Mouse (Mus musculus) midbrain, embryonic 12.5 days (tissue): Measurements from ENCODE around the gene Lin7a. TPM values are rescaled to one million over a fixed set of nuclear protein-coding genes. Genes with fewer than 3 reads are reported as not detected.

ENCODE experiments used
- ATAC-seq: fragments of 200-750 bp; cut with Nextera tagmentation; 2 replicates; pipeline ENCODE4 v1.8.0; 2017; ENCODE audit warnings: low read depth, moderate TSS enrichment, moderate library complexity; ENCODE audit not compliant: low FRiP score
- H3K27ac ChIP-seq: fragments of 300-500 bp; sonication (generic); replicated peaks from 2 replicates; pipeline ENCODE4 v1.5.1; 2016; ENCODE audit warnings: mild to moderate bottlenecking
- H3K27me3 ChIP-seq: fragments of 300-500 bp; sonication (generic); 2 replicates; pipeline ENCODE4 v1.6.1; 2016; ENCODE audit warnings: mild to moderate bottlenecking
- H3K36me3 ChIP-seq: fragments of 300-500 bp; sonication (generic); 2 replicates; pipeline ENCODE4 v1.6.1; 2016
- H3K4me1 ChIP-seq: fragments of 300-500 bp; sonication (generic); 2 replicates; pipeline ENCODE4 v1.6.1; 2016
- H3K4me2 ChIP-seq: fragments of 300-500 bp; sonication (generic); replicated peaks from 2 replicates; pipeline ENCODE4 v1.6.1; 2016; ENCODE audit warnings: mild to moderate bottlenecking, moderate library complexity
- H3K4me3 ChIP-seq: fragments of 300-500 bp; sonication (generic); 2 replicates; pipeline ENCODE4 v1.5.1; 2016; ENCODE audit warnings: mild to moderate bottlenecking
- H3K9ac ChIP-seq: fragments of 300-500 bp; sonication (generic); replicated peaks from 2 replicates; pipeline ENCODE4 v1.6.1; 2016; ENCODE audit warnings: mild to moderate bottlenecking, moderate library complexity
- H3K9me3 ChIP-seq: fragments of 300-500 bp; sonication (generic); 2 replicates; pipeline ENCODE4 v1.6.1; 2016; ENCODE audit warnings: mild to moderate bottlenecking
- WGBS: fragments of 180-500 bp; shearing (Covaris S2); methylation state at CpG from one replicate; pipeline ENCODE4 v1.1.7; 2016; 5-methylcytosine and 5-hydroxymethylcytosine counted together
- polyA plus RNA-seq: library from polyadenylated mRNA; unstranded; fragments of >200 nt; fragmentation: Nextera tagmentation; extraction: Ambion mirVana; gene quantifications from 2 replicates; pipeline ENCODE4 v1.2.1, GENCODE M21; 2016

Gene Lin7a
- polyA plus RNA-seq, 1 experiment from 2014 or later: 15.4 TPM

DNA sequence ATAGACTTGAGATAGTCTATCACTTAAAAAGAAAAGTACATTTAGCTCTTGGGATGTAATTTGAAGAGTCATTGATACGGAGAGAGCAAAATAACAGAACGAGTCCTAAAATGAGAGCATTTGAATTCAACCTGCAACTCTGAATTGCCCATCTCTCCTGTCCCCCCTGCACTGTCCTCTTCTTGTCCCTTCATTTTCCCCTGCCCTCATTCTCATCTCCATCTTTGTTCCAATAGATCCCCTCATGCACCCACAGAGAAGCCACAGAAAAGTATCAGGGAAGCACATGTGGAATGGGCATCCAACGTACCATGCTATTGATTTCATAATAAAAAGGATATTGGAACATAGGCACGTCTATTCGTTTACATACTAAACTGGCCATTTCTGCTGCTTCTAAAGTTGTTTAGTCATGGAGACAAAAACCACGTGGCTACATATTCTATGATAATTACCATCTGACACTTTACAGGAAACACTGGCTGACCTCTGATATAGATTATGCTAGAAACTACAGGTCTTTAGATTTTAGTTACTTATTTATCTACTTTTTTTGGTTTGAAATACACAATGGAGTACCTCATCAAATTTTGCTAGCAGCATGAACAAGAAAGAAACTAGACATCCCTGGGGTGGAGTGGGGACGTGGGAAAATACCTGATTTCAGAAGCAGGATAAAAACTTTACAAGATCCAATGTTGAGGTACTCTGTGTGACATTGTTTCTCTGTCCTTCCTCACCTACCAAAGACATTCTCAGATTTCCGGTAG lies 41.2 kb upstream of the Lin7a start:
- Histone ChIP-seq H3K4me3 (no peak overlapping the region), H3K9ac (no peak overlapping the region), H3K4me2 (no peak overlapping the region), H3K9me3 (no peaks in the 10 kb centered on the region), H3K27ac (no peak overlapping the region), H3K36me3 (no peaks in the 10 kb centered on the region), H3K27me3 (no peaks in the 10 kb centered on the region), H3K4me1 (no peaks in the 10 kb centered on the region)
- ATAC-seq: no peak
- WGBS: 87% methylated on average over 8 of the region's 8 CpGs

DNA sequence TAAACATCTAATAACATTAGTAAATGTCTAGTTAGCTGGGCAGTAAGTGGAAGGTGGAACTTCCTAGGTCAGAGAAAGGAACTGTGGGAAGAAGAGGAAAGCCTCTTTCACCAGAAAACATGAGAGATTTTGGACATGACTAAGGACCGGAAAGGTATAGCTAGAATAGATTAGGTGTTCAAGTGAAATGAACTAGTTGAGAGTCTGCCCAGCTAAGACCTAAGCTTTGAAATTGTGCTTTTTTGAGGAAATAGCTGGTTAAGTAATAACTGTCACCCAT lies 40.7 kb upstream of the Lin7a start:
- H3K4me1 ChIP-seq: no peaks in the 10 kb centered on the region
- no peaks in the 10 kb centered on the region for H3K9me3 ChIP-seq
- no peak overlapping the region for H3K4me3 ChIP-seq
- H3K27me3 ChIP-seq: no peaks in the 10 kb centered on the region
- ATAC-seq: no peak
- no peaks in the 10 kb centered on the region for H3K36me3 ChIP-seq
- H3K9ac ChIP-seq: no peak overlapping the region
- H3K27ac ChIP-seq: no peak overlapping the region
- no peak overlapping the region for H3K4me2 ChIP-seq
- 91% methylated on average over 1 of the region's 1 CpGs for WGBS

DNA sequence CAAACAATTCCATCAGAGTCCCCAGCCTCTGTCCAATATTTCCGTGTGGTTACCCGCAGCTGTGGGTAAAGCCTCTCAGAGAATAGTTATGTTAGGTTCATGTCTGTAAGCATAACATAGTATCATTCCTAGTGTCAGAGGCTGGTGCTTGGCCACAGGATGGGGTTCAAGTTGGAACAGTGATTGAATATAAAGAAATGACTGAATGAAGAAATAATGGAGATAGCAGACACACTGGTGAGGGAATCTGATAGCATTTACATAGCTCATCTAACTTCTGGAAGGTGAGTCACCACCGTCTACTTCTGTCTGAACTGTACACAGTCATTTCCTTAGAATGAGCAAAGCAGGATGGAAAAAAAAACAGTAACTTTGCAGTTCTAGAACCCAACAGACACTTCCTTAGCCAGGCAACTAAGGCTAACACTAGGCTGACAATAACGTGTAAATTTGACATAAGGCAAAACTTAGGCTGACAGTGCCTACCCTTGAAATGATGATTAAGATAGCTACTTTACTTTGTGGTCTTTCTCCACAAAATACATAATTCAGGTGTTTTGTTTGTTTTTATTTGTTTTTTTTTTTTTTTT lies 40.0 kb upstream of the Lin7a start:
- no peak overlapping the region for H3K9ac ChIP-seq
- H3K27ac ChIP-seq: no peak overlapping the region
- no peaks in the 10 kb centered on the region for H3K27me3 ChIP-seq
- no peak overlapping the region for H3K4me2 ChIP-seq
- H3K9me3 ChIP-seq: no peaks in the 10 kb centered on the region
- no peak for ATAC-seq
- no peak overlapping the region for H3K4me3 ChIP-seq
- no peaks in the 10 kb centered on the region for H3K36me3 ChIP-seq
- H3K4me1 ChIP-seq: no peaks in the 10 kb centered on the region
- 92% methylated on average over 4 of the region's 4 CpGs for WGBS

DNA sequence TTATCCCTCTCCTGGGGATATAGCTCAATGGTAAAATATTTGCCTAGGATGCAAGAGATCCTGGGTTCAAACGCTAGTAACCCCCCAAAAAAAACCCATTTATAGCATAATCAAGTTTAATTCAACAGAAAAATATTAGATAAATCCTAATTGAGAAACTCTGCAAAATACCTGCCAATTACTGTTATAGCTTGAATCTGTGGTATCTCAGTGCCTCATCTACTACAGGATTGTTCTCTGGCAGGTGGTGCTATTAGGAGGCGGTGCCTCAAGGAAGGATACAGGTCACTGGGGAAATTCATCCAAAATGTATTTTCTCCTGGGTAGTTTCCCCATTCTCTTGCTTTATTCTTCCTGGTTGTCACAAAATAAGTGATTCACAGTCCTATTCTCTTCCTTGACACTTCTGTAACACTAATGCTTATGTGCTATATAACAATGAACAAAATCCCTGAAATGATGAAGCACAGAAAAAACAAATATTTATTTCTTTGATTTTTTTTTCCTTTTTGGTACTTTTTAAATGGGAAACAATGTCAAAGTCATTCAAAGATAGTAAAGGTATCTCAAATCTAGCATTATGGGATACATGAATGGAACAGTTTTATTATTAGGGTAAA lies 38.9 kb upstream of the Lin7a start:
- WGBS: 93% methylated on average over 2 of the region's 2 CpGs
- no peaks in the 10 kb centered on the region for H3K4me1 ChIP-seq
- no peak for ATAC-seq
- no peaks in the 10 kb centered on the region for H3K27me3 ChIP-seq
- H3K36me3 ChIP-seq: no peaks in the 10 kb centered on the region
- H3K27ac ChIP-seq: no peak overlapping the region
- no peaks in the 10 kb centered on the region for H3K9me3 ChIP-seq
- no peak overlapping the region for H3K4me2 ChIP-seq
- no peak overlapping the region for H3K4me3 ChIP-seq
- H3K9ac ChIP-seq: no peak overlapping the region

DNA sequence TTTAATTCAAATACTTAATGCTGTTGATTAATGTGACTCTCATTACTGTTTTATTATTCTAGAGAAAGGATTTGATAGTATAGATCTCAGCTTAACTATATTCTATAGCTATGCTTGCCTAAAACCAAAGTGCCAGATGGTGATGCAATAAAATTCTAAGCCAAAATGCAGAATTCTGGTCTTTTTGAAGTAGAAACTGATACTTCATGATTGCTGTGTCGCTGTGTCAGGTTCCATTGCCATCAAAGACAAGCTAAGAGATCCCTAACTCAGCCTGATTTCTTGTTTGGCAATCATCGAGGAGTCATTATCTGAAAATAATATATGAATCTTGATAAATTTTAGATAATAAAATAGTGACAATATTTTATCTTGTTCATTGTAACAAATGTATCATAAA lies 38.3 kb upstream of the Lin7a start:
- Histone ChIP-seq H3K4me2 (no peak overlapping the region), H3K9me3 (no peaks in the 10 kb centered on the region), H3K36me3 (no peaks in the 10 kb centered on the region), H3K9ac (no peak overlapping the region), H3K27ac (no peak overlapping the region), H3K27me3 (no peaks in the 10 kb centered on the region), H3K4me3 (no peak overlapping the region), H3K4me1 (no peaks in the 10 kb centered on the region)
- 94% methylated on average over 2 of the region's 2 CpGs for WGBS
- ATAC-seq: no peak

DNA sequence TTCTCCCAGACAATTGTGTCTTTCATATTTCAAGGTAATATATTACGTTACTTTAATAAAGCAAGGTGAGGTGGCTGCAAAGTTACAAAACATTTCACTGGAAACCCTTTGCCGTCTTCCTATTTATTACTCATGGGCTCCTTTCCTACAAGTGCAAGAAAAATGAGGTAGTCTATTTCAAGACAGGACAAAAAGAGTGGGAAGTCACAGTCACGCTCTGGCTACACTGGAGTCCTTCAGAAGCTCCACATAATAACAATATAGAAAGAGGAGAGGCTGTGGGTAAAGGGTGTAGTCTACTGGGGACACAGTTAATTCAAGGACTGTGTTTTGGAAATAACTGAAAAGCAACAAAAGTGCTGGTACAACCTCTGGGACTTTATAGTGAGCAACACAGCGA lies 37.7 kb upstream of the Lin7a start:
- Histone ChIP-seq H3K4me3 (no peak overlapping the region), H3K36me3 (no peaks in the 10 kb centered on the region), H3K9me3 (no peaks in the 10 kb centered on the region), H3K4me1 (no peaks in the 10 kb centered on the region), H3K27ac (no peak overlapping the region), H3K4me2 (no peak overlapping the region), H3K27me3 (no peaks in the 10 kb centered on the region), H3K9ac (no peak overlapping the region)
- no peak for ATAC-seq
- WGBS: 82% methylated on average over 4 of the region's 4 CpGs

DNA sequence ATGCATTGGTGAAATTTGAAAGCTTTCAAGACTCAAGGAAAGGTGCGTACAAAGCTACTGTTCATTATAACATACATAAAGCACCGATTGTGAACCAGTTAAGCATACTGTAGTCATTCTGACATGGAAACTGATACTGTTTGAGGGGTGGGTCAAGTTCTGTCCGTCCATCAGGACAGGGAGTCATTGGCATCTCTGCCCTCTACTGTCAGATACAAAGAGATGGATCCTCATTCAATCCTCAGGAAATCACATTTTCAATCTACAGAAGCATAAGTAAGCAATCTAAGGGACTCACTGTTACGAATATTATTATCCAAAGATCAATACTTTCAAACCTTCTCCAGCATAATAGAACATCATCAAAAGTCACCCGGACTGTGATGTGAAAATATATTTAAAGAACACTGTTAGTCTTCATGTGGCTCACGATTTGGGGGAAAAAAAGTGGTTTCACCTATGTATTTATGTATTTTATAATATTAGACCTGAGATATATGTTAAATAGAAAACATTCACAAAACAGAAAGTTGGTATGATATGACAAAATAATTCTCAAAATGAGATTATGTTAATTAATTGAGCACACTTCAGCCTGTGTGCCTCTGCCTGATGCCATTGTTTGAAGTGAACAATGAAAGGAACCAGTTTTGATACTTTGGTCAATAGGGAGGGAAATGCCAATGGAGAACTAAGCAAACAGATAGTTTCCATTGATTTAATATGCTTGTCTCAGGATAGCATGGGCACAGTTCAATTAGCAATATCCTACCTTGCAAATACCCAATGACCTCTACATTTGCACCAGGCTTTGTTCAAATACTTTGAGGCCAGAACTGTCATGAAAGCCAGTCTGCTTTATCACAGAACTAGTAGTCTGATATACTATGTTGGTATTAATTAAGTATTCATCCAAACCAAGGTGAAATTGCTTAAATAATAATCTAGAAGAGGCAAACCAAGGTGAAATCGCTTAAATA lies 36.8 kb upstream of the Lin7a start:
- Histone ChIP-seq H3K36me3 (no peaks in the 10 kb centered on the region), H3K9me3 (no peaks in the 10 kb centered on the region), H3K27me3 (no peaks in the 10 kb centered on the region), H3K9ac (no peak overlapping the region), H3K4me3 (no peak overlapping the region), H3K27ac (no peak overlapping the region), H3K4me1 (no peaks in the 10 kb centered on the region), H3K4me2 (no peak overlapping the region)
- no peak for ATAC-seq
- WGBS: 86% methylated on average over 7 of the region's 7 CpGs

DNA sequence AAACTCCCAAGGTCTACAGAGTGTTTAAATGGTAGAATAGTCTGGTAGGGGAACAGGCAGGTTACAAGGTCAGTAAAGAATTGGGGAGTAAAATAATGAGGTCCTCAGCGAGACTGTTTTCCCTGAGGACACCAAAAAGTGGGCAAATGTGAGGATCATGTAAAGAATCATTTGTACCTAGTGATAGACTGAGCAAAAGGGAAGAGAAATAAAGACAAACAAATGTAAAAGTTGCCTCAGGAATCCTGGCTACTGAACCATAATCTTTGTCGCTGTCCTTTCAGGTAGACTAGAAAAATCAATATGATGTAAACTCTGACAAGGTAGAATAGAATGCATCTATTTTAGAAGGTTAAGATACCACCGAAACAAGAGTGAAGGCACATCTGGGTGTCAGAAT lies 36.0 kb upstream of the Lin7a start:
- no peaks in the 10 kb centered on the region for H3K36me3 ChIP-seq
- H3K4me2 ChIP-seq: no peak overlapping the region
- WGBS: 87% methylated on average over 3 of the region's 3 CpGs
- H3K9me3 ChIP-seq: no peaks in the 10 kb centered on the region
- H3K4me3 ChIP-seq: no peak overlapping the region
- ATAC-seq: no peak
- H3K4me1 ChIP-seq: no peaks in the 10 kb centered on the region
- H3K27ac ChIP-seq: no peak overlapping the region
- no peaks in the 10 kb centered on the region for H3K27me3 ChIP-seq
- no peak overlapping the region for H3K9ac ChIP-seq

DNA sequence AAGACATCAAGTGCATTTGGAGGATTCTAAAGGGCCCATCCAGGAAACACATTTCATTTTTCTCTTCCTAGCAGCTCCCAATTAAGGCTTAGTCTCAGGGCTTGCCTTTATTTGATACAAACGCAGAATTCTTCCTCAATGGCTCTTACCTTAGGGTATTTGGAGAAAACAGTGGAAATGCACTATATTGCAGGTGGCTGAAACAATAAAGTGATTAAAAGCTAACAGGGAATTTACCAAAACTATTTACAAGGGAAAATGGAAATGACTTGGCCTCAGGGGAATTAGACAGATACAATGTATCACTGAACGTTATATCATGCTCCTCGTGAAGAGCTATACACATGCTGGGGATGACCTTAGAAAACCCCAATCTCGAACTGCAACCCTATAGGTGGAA lies 35.3 kb upstream of the Lin7a start:
- no peak overlapping the region for H3K4me3 ChIP-seq
- no peak for ATAC-seq
- WGBS: 76% methylated on average over 4 of the region's 4 CpGs
- H3K36me3 ChIP-seq: no peaks in the 10 kb centered on the region
- H3K4me1 ChIP-seq: no peaks in the 10 kb centered on the region
- no peak overlapping the region for H3K9ac ChIP-seq
- no peak overlapping the region for H3K4me2 ChIP-seq
- no peaks in the 10 kb centered on the region for H3K9me3 ChIP-seq
- H3K27me3 ChIP-seq: no peaks in the 10 kb centered on the region
- H3K27ac ChIP-seq: no peak overlapping the region

DNA sequence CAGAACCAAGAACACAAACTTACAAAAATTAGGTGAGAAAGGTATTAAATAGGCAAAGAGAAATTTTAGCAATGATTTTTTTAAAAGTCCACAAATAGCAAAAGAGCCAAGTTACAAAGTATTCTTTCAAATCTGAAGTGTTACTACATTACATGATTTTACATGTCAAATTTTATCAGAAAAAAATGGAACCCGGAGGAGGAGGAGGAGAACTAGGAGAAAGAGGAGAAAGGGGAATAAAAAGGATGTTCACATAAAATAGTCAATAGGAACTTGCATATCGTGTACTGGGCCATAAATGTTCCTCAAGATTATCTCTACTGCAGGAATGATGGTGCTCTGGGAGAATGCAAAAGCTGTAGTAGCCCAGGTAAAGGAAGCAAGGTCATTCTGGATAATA lies 34.4 kb upstream of the Lin7a start:
- no peaks in the 10 kb centered on the region for H3K9me3 ChIP-seq
- no peak overlapping the region for H3K9ac ChIP-seq
- H3K36me3 ChIP-seq: no peaks in the 10 kb centered on the region
- H3K4me2 ChIP-seq: no peak overlapping the region
- H3K4me1 ChIP-seq: no peaks in the 10 kb centered on the region
- no peak for ATAC-seq
- no peak overlapping the region for H3K4me3 ChIP-seq
- no peaks in the 10 kb centered on the region for H3K27me3 ChIP-seq
- no peak overlapping the region for H3K27ac ChIP-seq
- WGBS: 83% methylated on average over 2 of the region's 2 CpGs

DNA sequence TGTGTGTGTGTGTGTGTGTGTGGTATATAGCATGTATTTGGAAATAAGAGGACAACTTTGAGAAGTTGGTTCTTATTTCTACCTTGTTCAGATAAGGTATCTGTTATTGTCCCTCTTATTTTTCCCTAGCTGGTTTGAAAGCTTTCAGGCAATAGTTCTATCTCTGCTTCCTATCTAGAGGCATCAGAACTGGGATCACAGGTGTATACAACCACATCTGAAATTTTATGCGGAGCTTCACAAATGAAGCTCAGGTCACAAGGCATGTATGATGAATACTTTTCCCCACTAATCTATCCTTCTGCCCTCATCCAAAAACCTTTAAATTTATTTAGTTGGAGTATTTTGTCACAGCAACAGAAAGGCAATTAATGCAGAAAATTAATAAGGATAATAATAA lies 33.8 kb upstream of the Lin7a start:
- WGBS: 100% methylated on average over 1 of the region's 1 CpGs
- no peak overlapping the region for H3K9ac ChIP-seq

More for the DNA sequence above, 33.8 kb upstream of the Lin7a start:
- Histone ChIP-seq H3K4me3 (no peak overlapping the region), H3K27ac (no peak overlapping the region), H3K4me2 (no peak overlapping the region), H3K4me1 (no peaks in the 10 kb centered on the region), H3K36me3 (no peaks in the 10 kb centered on the region), H3K27me3 (no peaks in the 10 kb centered on the region), H3K9me3 (no peaks in the 10 kb centered on the region)
- no peak for ATAC-seq
